Mouse (Mus musculus) kidney, adult 2 months (tissue): ENCODE results near the gene Tspear.
"Not testable (repeated sequence)": the region's sequence is repeated elsewhere in the genome, so short reads cannot be mapped to it uniquely, and the experiment has no call there.

Source experiments
- CTCF ChIP-seq: fragments of 200-500 bp; conservative IDR thresholded peaks from 2 replicates; pipeline ENCODE4 v1.5.1; 2011; ENCODE audit warnings: low read depth, mild to moderate bottlenecking, control low read depth, low read length, moderate library complexity, mixed read lengths; ENCODE audit not compliant: insufficient read depth, insufficient read length
- POLR2A ChIP-seq: fragments of 200-500 bp; IDR thresholded peaks from one replicate; pipeline ENCODE4 v1.6.1; 2011; ENCODE audit warnings: low read depth, low read length, control low read depth

GRCm38 (mm10) chr10:77772142-77772541 is 85.8 kb downstream of the Tspear start:
- TF ChIP-seq POLR2A, CTCF: not testable (repeated sequence)
